Mouse (Mus musculus) liver, adult 2 months (tissue): Measurements from ENCODE around the gene Osbp. TPM values are rescaled to one million over a fixed set of nuclear protein-coding genes. Genes with fewer than 3 reads are reported as not detected.
"Not testable (repeated sequence)": the region's sequence is repeated elsewhere in the genome, so short reads cannot be mapped to it uniquely, and the experiment has no call there.

ENCODE experiments used
- DNase-seq: peaks from one replicate; pipeline ENCODE4 v3.0.0-alpha.2; 2011; ENCODE audit warnings: low read depth, low spot score; ENCODE audit errors: extremely low read depth
- H3K27ac ChIP-seq: fragments of 200-500 bp; replicated peaks from 2 replicates; pipeline ENCODE4 v1.5.1; 2012; ENCODE audit warnings: low read depth, mild to moderate bottlenecking, control low read depth, inconsistent platforms, low read length; ENCODE audit not compliant: insufficient read depth
- H3K27me3 ChIP-seq: fragments of 200-500 bp; 2 replicates; pipeline ENCODE4 v1.6.1; 2012; ENCODE audit warnings: mild to moderate bottlenecking, moderate library complexity, low read length, inconsistent platforms; ENCODE audit not compliant: control insufficient read depth, insufficient read depth
- H3K36me3 ChIP-seq: fragments of 200-500 bp; 2 replicates; pipeline ENCODE4 v1.6.1; 2012; ENCODE audit warnings: low read length, inconsistent platforms; ENCODE audit not compliant: control insufficient read depth, insufficient read depth
- H3K4me1 ChIP-seq: fragments of 200-500 bp; 2 replicates; pipeline ENCODE4 v1.6.1; 2011; ENCODE audit warnings: low read length; ENCODE audit not compliant: control insufficient read depth, insufficient read depth
- H3K4me3 ChIP-seq: fragments of 200-500 bp; 2 replicates; pipeline ENCODE4 v1.5.1; 2011; ENCODE audit warnings: low read depth, mild to moderate bottlenecking, control low read depth, low read length, moderate library complexity; ENCODE audit not compliant: insufficient read depth
- H3K79me2 ChIP-seq: fragments of 200-500 bp; 2 replicates; pipeline ENCODE4 v1.6.1; 2012; ENCODE audit warnings: inconsistent platforms, mild to moderate bottlenecking, low read length, moderate library complexity; ENCODE audit not compliant: control insufficient read depth, insufficient read depth
- H3K9ac ChIP-seq: fragments of 200-500 bp; 2 replicates; pipeline ENCODE4 v1.6.1; 2012; ENCODE audit warnings: low read depth, mild to moderate bottlenecking, control low read depth, inconsistent platforms, low read length
- CTCF ChIP-seq: fragments of 200-500 bp; IDR thresholded peaks from 2 replicates; pipeline ENCODE4 v1.5.1; 2011; ENCODE audit warnings: low read depth, low read length, control low read depth
- POLR2A ChIP-seq: fragments of 200-500 bp; IDR thresholded peaks from 2 replicates; pipeline ENCODE4 v1.6.1; 2011; ENCODE audit warnings: low read length, control low read depth; ENCODE audit not compliant: insufficient read depth; ENCODE audit errors: extremely low read depth
- WGBS: fragments of 180-500 bp; shearing (Covaris S2); methylation state at CpG from one replicate; pipeline ENCODE4 v1.1.7; 2018; 5-methylcytosine and 5-hydroxymethylcytosine counted together
- polyA plus RNA-seq: library from polyadenylated mRNA; depleted of rRNA; stranded (reverse); fragments of >200 nt; gene quantifications from 2 replicates; pipeline ENCODE4 v1.2.3, GENCODE M21; 2012; rRNA removed
- total RNA-seq: library from RNA; depleted of rRNA; stranded (reverse); fragments of >200 nt; gene quantifications from 2 replicates; pipeline ENCODE4 v1.2.3, GENCODE M21; 2014; rRNA removed

Osbp gene
- 22.8 and 27.9 TPM in 2 replicates for total RNA-seq
- polyA plus RNA-seq, result 13.4 and 14.1 TPM in 2 replicates

- H3K4me1 ChIP-seq, result peaks cover 9% of the 10 kb centered on the region; the same call in 1 of the 2 replicates
- H3K79me2 ChIP-seq, result peaks cover 9% of the 10 kb centered on the region; the same call in 1 of the 2 replicates
- TF ChIP-seq POLR2A (peak; percentile 54; the same call in 1 of the 2 replicates), CTCF (no peak)
- H3K27ac ChIP-seq, result peak within 1 kb of the TSS; percentile 46
- WGBS, result under 1% methylated on average over 59 of the region's 59 CpGs
- no peaks in the 10 kb centered on the region for H3K36me3 ChIP-seq
- H3K4me3 ChIP-seq, result peak within 1 kb of the TSS; percentile 82
- peak within 1 kb of the TSS; percentile 83 for H3K9ac ChIP-seq
- H3K27me3 ChIP-seq, result no peaks in the 10 kb centered on the region
- DNase-seq, result peak; percentile 100
These were observed at the start of gene Osbp for GRCm38 (mm10) chr19:11965023-11965942. TSS of gene Osbp (plus strand) at chr19:11965941.

GRCm38 (mm10) chr19:11922068-11922467, 43.7 kb upstream of the Osbp start:
- WGBS, result 96% methylated on average over 1 of the region's 1 CpGs
- Histone ChIP-seq H3K4me1 (no peaks in the 10 kb centered on the region), H3K36me3 (peaks cover 57% of the 10 kb centered on the region), H3K79me2 (peaks cover 3% of the 10 kb centered on the region; the same call in 1 of the 2 replicates), H3K9ac (no peak overlapping the region), H3K27ac (no peak overlapping the region), H3K27me3 (no peaks in the 10 kb centered on the region), H3K4me3 (no peak overlapping the region)
- no peak for DNase-seq
- TF ChIP-seq POLR2A (no peak), CTCF (no peak)

DNA sequence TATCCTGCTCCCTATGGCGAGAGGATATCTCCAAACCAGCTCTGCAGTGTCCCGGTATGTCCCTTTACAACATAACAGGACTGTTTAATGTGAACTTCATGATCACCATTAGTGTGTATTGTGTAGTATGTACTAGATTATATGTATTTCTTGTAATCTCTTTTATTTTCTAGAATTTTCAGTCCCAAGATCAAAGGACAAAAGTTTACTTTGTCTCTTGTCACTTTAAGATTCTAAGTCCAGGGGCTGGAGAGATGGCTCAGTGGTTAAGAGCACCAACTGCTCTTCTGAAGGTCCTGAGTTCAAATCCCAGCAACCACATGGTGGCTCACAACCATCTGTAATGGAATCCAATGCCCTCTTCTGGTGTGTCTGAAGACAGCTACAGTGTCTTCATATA, 43.2 kb upstream of the Osbp start:
- H3K4me3 ChIP-seq, H3K9ac ChIP-seq, H3K27me3 ChIP-seq, H3K79me2 ChIP-seq, DNase-seq, H3K27ac ChIP-seq, H3K4me1 ChIP-seq: not testable (repeated sequence)
- H3K36me3 ChIP-seq, result peaks cover 57% of the 10 kb centered on the region
- WGBS, result 98% methylated on average over 2 of the region's 2 CpGs

- peaks cover 66% of the 10 kb centered on the region for H3K36me3 ChIP-seq
- no peaks in the 10 kb centered on the region for H3K4me1 ChIP-seq
- H3K27ac ChIP-seq, result no peak overlapping the region
- no peak overlapping the region for H3K4me3 ChIP-seq
- 98% methylated on average over 2 of the region's 2 CpGs for WGBS
- H3K27me3 ChIP-seq, result no peaks in the 10 kb centered on the region
- H3K9ac ChIP-seq, result no peak overlapping the region
- DNase-seq, result no peak
- TF ChIP-seq CTCF (no peak), POLR2A (no peak)
- H3K79me2 ChIP-seq, result no peaks in the 10 kb centered on the region
These were observed 39.4 kb upstream of the Osbp start for GRCm38 (mm10) chr19:11926380-11926779.

DNA sequence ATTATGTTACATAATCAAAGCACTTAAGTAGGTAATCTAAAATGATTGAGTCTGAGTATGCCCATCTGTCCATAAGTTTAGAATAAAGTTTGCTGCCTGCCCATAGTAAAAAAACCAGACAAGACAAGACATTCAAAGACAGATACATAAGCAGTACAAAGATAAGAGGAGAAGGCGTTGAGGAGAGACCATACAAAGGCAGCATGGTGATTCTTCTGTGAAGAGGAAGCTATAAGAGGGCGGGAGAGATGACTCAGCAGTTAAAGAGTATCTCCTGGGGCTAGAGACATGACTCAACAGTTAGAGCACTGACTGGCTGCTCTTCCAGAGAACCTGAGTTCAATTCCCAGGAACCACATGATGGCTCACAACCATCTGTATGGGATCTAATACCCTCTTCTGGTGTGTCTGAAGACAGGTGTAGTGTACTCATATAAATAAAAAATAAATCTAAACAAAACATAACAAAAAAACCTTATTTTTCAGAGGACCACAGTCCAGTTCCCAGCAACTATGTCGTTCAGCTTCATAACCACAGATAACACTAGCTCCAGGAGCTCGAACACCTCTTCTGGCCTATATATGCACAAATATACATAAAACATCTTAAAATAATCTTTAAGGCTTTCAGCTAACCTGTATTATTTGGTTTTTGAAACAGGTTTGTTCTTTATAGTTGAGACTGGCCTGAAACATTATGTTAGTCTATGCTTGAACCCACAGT, 37.6 kb upstream of the Osbp start:
- no peak overlapping the region for H3K27ac ChIP-seq
- no peaks in the 10 kb centered on the region for H3K79me2 ChIP-seq
- H3K36me3 ChIP-seq, result peaks cover 63% of the 10 kb centered on the region
- no peak for DNase-seq
- H3K4me1 ChIP-seq, result no peaks in the 10 kb centered on the region
- TF ChIP-seq POLR2A, result no peak
- TF ChIP-seq CTCF, result no peak
- WGBS, result 90% methylated on average over 4 of the region's 4 CpGs
- H3K27me3 ChIP-seq, result no peaks in the 10 kb centered on the region
- no peak overlapping the region for H3K9ac ChIP-seq
- H3K4me3 ChIP-seq, result no peak overlapping the region

DNA sequence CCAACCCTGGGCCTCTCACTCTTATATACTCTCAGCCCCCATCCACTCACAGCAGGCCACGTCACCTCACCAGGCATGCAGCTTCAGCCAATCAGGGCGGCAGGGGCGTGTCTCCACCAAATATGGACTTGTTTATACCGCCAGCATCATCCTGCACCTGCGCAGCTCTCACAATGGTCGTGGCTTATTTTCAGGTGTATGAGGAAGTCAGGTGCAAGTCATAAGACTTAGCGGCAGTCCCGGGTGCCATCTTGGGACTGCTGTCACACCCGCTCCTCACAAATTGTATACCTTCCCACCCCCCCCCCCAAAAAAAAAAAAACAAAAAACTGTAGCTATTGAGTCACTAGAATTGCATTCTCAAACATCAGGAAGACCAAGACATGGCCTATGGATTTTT, 19.3 kb upstream of the Osbp start:
- not testable (repeated sequence) for DNase-seq, H3K79me2 ChIP-seq, H3K4me1 ChIP-seq, H3K4me3 ChIP-seq, H3K9ac ChIP-seq, H3K27me3 ChIP-seq, H3K27ac ChIP-seq
- 92% methylated on average over 9 of the region's 9 CpGs for WGBS
- H3K36me3 ChIP-seq, result peaks cover 32% of the 10 kb centered on the region
